Mouse (Mus musculus) myocyte (in vitro differentiated cells): ENCODE measurements around the gene Trmt10c. TPM values are rescaled to one million over a fixed set of nuclear protein-coding genes. Genes with fewer than 3 reads are reported as not detected.

Experiments used
- H3K27me3 ChIP-seq: one replicate; pipeline ENCODE4 v1.6.1; 2011; ENCODE audit not compliant: control insufficient read depth, insufficient read depth, insufficient read length
- H3K36me3 ChIP-seq: one replicate; pipeline ENCODE4 v1.6.1; 2011; ENCODE audit not compliant: control insufficient read depth, insufficient read depth
- H3K4me2 ChIP-seq: one replicate; pipeline ENCODE4 v1.6.1; 2011; ENCODE audit warnings: low read depth, control low read depth
- H3K4me3 ChIP-seq: one replicate; pipeline ENCODE4 v1.5.1; 2011; ENCODE audit warnings: mild to moderate bottlenecking, control low read depth, moderate library complexity
- H3K79me2 ChIP-seq: one replicate; pipeline ENCODE4 v1.6.1; 2011; ENCODE audit not compliant: control insufficient read depth, insufficient read depth
- H3ac ChIP-seq: one replicate; pipeline ENCODE4 v1.6.1; 2011; ENCODE audit not compliant: control insufficient read depth, insufficient read length
- CEBPB ChIP-seq: IDR thresholded peaks from 2 replicates; pipeline ENCODE4 v1.6.1; 2011; ENCODE audit warnings: mild to moderate bottlenecking, moderate library complexity; ENCODE audit not compliant: poor library complexity, insufficient read depth, severe bottlenecking
- E2F4 ChIP-seq: IDR thresholded peaks from one replicate; pipeline ENCODE4 v1.6.1; 2011; ENCODE audit warnings: mild to moderate bottlenecking, control low read depth, moderate library complexity; ENCODE audit not compliant: insufficient read depth
- MAX ChIP-seq: IDR thresholded peaks from one replicate; pipeline ENCODE4 v1.6.1; 2011; ENCODE audit warnings: low read depth, mild to moderate bottlenecking, control low read depth
- MYOD1 ChIP-seq, 3 experiments: IDR thresholded peaks; one replicate each; pipeline ENCODE4 v1.6.1; 2011; ENCODE audit warnings: control low read depth in 2 of 3, low read depth in 2 of 3, mild to moderate bottlenecking in 2 of 3, moderate library complexity in 1 of 3; ENCODE audit not compliant: insufficient read length in 2 of 3, control insufficient read depth in 1 of 3
- MYOG ChIP-seq, 3 experiments: IDR thresholded peaks; one replicate each; pipeline ENCODE4 v1.6.1; 2011; ENCODE audit warnings: control low read depth in 2 of 3, low read depth in 2 of 3, mild to moderate bottlenecking in 2 of 3; ENCODE audit not compliant: insufficient read length in 2 of 3, control insufficient read depth in 1 of 3, insufficient read depth in 1 of 3
- POLR2A ChIP-seq: IDR thresholded peaks from one replicate; pipeline ENCODE4 v1.6.1; 2011; ENCODE audit warnings: low read depth, mild to moderate bottlenecking, control low read depth, moderate library complexity; ENCODE audit not compliant: insufficient read length
- POLR2AphosphoS2 ChIP-seq: IDR thresholded peaks from one replicate; pipeline ENCODE4 v1.6.1; 2011; ENCODE audit warnings: low read depth, control low read depth; ENCODE audit not compliant: insufficient read length
- REST ChIP-seq: IDR thresholded peaks from one replicate; pipeline ENCODE4 v1.6.1; 2011; ENCODE audit warnings: mild to moderate bottlenecking, control low read depth, moderate library complexity; ENCODE audit not compliant: insufficient read depth, insufficient read length
- SRF ChIP-seq: IDR thresholded peaks from one replicate; pipeline ENCODE4 v1.6.1; 2011; ENCODE audit warnings: low read depth; ENCODE audit not compliant: control insufficient read depth, insufficient read length
- TCF12 ChIP-seq: IDR thresholded peaks from one replicate; pipeline ENCODE4 v1.6.1; 2011; ENCODE audit warnings: mild to moderate bottlenecking, control low read depth; ENCODE audit not compliant: poor library complexity, insufficient read depth, severe bottlenecking
- TCF3 ChIP-seq: IDR thresholded peaks from one replicate; pipeline ENCODE4 v1.6.1; 2011; ENCODE audit warnings: low read depth, control low read depth; ENCODE audit not compliant: insufficient read length
- USF1 ChIP-seq: IDR thresholded peaks from one replicate; pipeline ENCODE4 v1.6.1; 2011; ENCODE audit warnings: low read depth, mild to moderate bottlenecking, control low read depth, moderate library complexity
- polyA plus RNA-seq: library from polyadenylated mRNA; unstranded; fragments of >200 nt; fragmentation: generic; extraction: Trizol; gene quantifications from one replicate; pipeline ENCODE4 v1.2.1, GENCODE M21; 2012; ENCODE audit warnings: missing spikeins

The Trmt10c gene
- polyA plus RNA-seq, result 6.0 TPM

GRCm38 (mm10) chr16:56037138-56038010 is at the start of gene Trmt10c:
Trmt10c (minus strand) TSS chr16:56037819.
- Histone ChIP-seq H3K79me2 (peaks cover 38% of the 10 kb centered on the region), H3K36me3 (peaks cover 15% of the 10 kb centered on the region), H3K27me3 (no peaks in the 10 kb centered on the region), H3K4me2 (peak within 1 kb of the TSS; percentile 98), H3ac (peak within 1 kb of the TSS; percentile 35), H3K4me3 (peak within 1 kb of the TSS; percentile 96)
- peak; percentile 23 for TF ChIP-seq REST
- TF ChIP-seq MYOG (IDR thresholded peaks at IDR 0.05; ENCODE audit: control insufficient read depth in 1 of 3, insufficient read depth in 1 of 3, insufficient read length in 2 of 3, low read depth in 2 of 3), result no peak
- TF ChIP-seq POLR2A, result peak; percentile 92
- TF ChIP-seq POLR2AphosphoS2, result peak; percentile 98

- Histone ChIP-seq H3K27me3 (no peaks in the 10 kb centered on the region), H3K4me3 (no peak overlapping the region), H3ac (no peak overlapping the region), H3K36me3 (no peaks in the 10 kb centered on the region), H3K4me2 (no peak overlapping the region), H3K79me2 (no peaks in the 10 kb centered on the region)
- no peak for TF ChIP-seq SRF
- no peak for TF ChIP-seq POLR2AphosphoS2
- no peak for TF ChIP-seq TCF3
- TF ChIP-seq MAX, result no peak
- no peak for TF ChIP-seq TCF12
These were observed 48.7 kb upstream of the Trmt10c start for GRCm38 (mm10) chr16:56086336-56086735.

DNA sequence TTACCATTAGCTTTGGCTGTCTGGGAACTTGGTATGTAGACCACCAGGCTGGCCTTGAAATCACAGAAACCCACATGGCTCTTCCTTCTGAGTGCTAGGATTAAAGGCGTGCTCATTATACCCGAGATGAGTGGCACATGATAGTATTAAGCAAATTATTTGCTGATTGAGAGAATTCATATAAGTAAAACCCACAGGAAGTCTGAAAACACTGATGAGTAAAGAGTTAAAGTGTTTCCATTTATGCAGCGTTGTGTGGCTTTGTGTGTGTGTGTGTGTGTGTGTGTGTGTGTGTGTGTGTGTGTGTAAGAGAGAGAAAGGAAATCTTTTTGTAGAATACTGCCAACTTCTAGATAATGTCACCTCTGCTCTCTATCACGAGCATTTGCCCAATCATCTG is 44.1 kb upstream of the Trmt10c start:
- TF ChIP-seq CEBPB (no peak), MYOD1 (IDR thresholded peaks at IDR 0.05; ENCODE audit: control insufficient read depth in 1 of 3, insufficient read length in 2 of 3, low read depth in 2 of 3) (no peak), TCF12 (no peak), E2F4 (no peak), MYOG (IDR thresholded peaks at IDR 0.05; ENCODE audit: control insufficient read depth in 1 of 3, insufficient read depth in 1 of 3, insufficient read length in 2 of 3, low read depth in 2 of 3) (no peak), REST (no peak), TCF3 (no peak), POLR2A (no peak), MAX (no peak), POLR2AphosphoS2 (no peak), USF1 (no peak), SRF (no peak)
- H3K36me3 ChIP-seq, result no peaks in the 10 kb centered on the region
- peaks cover 14% of the 10 kb centered on the region for H3K79me2 ChIP-seq
- no peaks in the 10 kb centered on the region for H3K27me3 ChIP-seq
- no peak overlapping the region for H3ac ChIP-seq
- H3K4me3 ChIP-seq, result no peak overlapping the region
- no peak overlapping the region for H3K4me2 ChIP-seq

- Histone ChIP-seq H3K79me2 (peaks cover 22% of the 10 kb centered on the region), H3K4me3 (no peak overlapping the region)
- TF ChIP-seq POLR2A (no peak), TCF3 (no peak), MYOD1 (IDR thresholded peaks at IDR 0.05; ENCODE audit: control insufficient read depth in 1 of 3, insufficient read length in 2 of 3, low read depth in 2 of 3) (no peak), SRF (no peak), REST (no peak), MYOG (IDR thresholded peaks at IDR 0.05; ENCODE audit: control insufficient read depth in 1 of 3, insufficient read depth in 1 of 3, insufficient read length in 2 of 3, low read depth in 2 of 3) (no peak), MAX (no peak), USF1 (no peak), E2F4 (no peak), TCF12 (no peak), POLR2AphosphoS2 (no peak), CEBPB (no peak)
These were observed 41.8 kb upstream of the Trmt10c start for GRCm38 (mm10) chr16:56079419-56079818.

More at GRCm38 (mm10) chr16:56079419-56079818, 41.8 kb upstream of the Trmt10c start:
- Histone ChIP-seq H3K36me3 (no peaks in the 10 kb centered on the region), H3K4me2 (no peak overlapping the region), H3K27me3 (no peaks in the 10 kb centered on the region), H3ac (no peak overlapping the region)
